ENCODE assay signal across 24 mouse cellular contexts in genomic region chr8:71745322-71745721, GRCm38 (mm10). TPM values are rescaled to one million over a fixed set of nuclear protein-coding genes. Genes with fewer than 3 reads are reported as not detected.
DNase-seq lines count a peak whose midpoint lies in the region; ATAC-seq and TF ChIP-seq lines count a peak whose summit lies in the region.
"Had no signal": no experiment of that assay in that cellular context is flagged by ENCODE, and none has a peak within 500 bp of the region (broad histone marks: within the 10 kb centered on the region; RNA-seq: fewer than 3 reads in every experiment).

No protein-coding gene starts in this region.

- H3K4me3 ChIP-seq in limb, embryonic 11.5 days (ENCODE audit: low read depth, low read length) = no peak overlapping the region
- H3K4me3 ChIP-seq in limb, embryonic 10.5 days = no peak overlapping the region
- no peak overlapping the region for H3K4me3 ChIP-seq in CH12.LX (replicated peaks in 1 of 3; ENCODE audit: low read depth in 2 of 3, low read length in 2 of 3, poor library complexity in 1 of 3)
- peak overlapping the region; percentile 65 for H3K4me3 ChIP-seq in E14TG2a.4 (replicated peaks; ENCODE audit: low read length)
- H3K4me3 ChIP-seq: embryonic facial prominence, embryonic 13.5 days; erythroblast, embryonic 14.5 days; hindbrain, embryonic 12.5 days; hindbrain, embryonic 15.5 days had no signal

- no peak overlapping the region for H3K27ac ChIP-seq in limb, embryonic 11.5 days (replicated peaks; ENCODE audit: low read depth, low read length)
- no peak overlapping the region for H3K27ac ChIP-seq in limb, embryonic 10.5 days
- no peak overlapping the region for H3K27ac ChIP-seq in CH12.LX (ENCODE audit: insufficient read depth, low read depth)
- H3K27ac ChIP-seq: embryonic facial prominence, embryonic 13.5 days; hindbrain, embryonic 12.5 days; hindbrain, embryonic 15.5 days had no signal

- TF ChIP-seq POLR2A in CH12.LX (IDR thresholded peaks at IDR 0.05; ENCODE audit: low read depth, low read length) = no peak

- H3K27me3 ChIP-seq in limb, embryonic 11.5 days (ENCODE audit: control insufficient read depth, insufficient read depth, low read length) = peaks cover 4% of the 10 kb centered on the region; the same call in 1 of the 2 replicates
- peaks cover 16% of the 10 kb centered on the region; the same call in 1 of the 2 replicates for H3K27me3 ChIP-seq in limb, embryonic 10.5 days (ENCODE audit: low read depth, poor library complexity, severe bottlenecking)
- H3K27me3 ChIP-seq in CH12.LX (replicated peaks) (no peaks in the 10 kb centered on the region), E14TG2a.4 (ENCODE audit: insufficient read depth, low read length) (no peaks in the 10 kb centered on the region)
- H3K27me3 ChIP-seq: hindbrain, embryonic 15.5 days had no signal

- DNase-seq in limb, embryonic 11.5 days (ENCODE audit: low spot score) = peak; percentile 4
- no peak for DNase-seq in limb, embryonic 10.5 days (ENCODE audit: low spot score)
- DNase-seq in CH12.LX (ENCODE audit: extremely low read depth) (no peak), R1 (ENCODE audit: low read depth, low spot score) (peak; percentile 54)
- no peak for DNase-seq in embryo, embryonic 10 days (ENCODE audit: low spot score)
- DNase-seq: adrenal gland, postnatal 10 days; adrenal gland, postnatal 36 days; cerebellum, adult 18-20 months; cerebellum, adult 9-10 months; cerebellum, postnatal 14 days; gastrocnemius, postnatal 10 days; gastrocnemius, postnatal 36 days had no signal

- in situ Hi-C loops in CH12.LX (cut with MboI; ENCODE audit: low pct_ligation_motif_present, low pct_unique_long_range_greater_than_20kb, low sequenced_read_pairs) = no loop called here

- no peaks in the 10 kb centered on the region; the same call in 1 of the 2 replicates for H3K9me3 ChIP-seq in limb, embryonic 11.5 days (ENCODE audit: control insufficient read depth, low read length)
- no peaks in the 10 kb centered on the region for H3K9me3 ChIP-seq in limb, embryonic 10.5 days (replicated peaks)
- H3K9me3 ChIP-seq in CH12.LX (replicated peaks; ENCODE audit: low read length) = peaks cover 2% of the 10 kb centered on the region
- peaks cover 2% of the 10 kb centered on the region for H3K9me3 ChIP-seq in E14TG2a.4 (ENCODE audit: low read length)
- H3K9me3 ChIP-seq: hindbrain, embryonic 12.5 days; hindbrain, embryonic 15.5 days had no signal

- no peaks in the 10 kb centered on the region for H3K36me3 ChIP-seq in limb, embryonic 11.5 days (ENCODE audit: control insufficient read depth, insufficient read depth, low read length)
- no peaks in the 10 kb centered on the region for H3K36me3 ChIP-seq in limb, embryonic 10.5 days
- H3K36me3 ChIP-seq in CH12.LX (replicated peaks in 1 of 2; ENCODE audit: control insufficient read depth in 1 of 2, insufficient read depth in 1 of 2, low read length in 1 of 2) = no peaks in the 10 kb centered on the region
- H3K36me3 ChIP-seq in E14TG2a.4 (ENCODE audit: insufficient read depth, low read length) = peaks cover 13% of the 10 kb centered on the region
- H3K36me3 ChIP-seq: embryonic facial prominence, embryonic 13.5 days; hindbrain, embryonic 12.5 days; hindbrain, embryonic 15.5 days had no signal

- dilution Hi-C loops in CH12.LX (cut with MboI; ENCODE audit: extremely low pct_ligation_motif_present, extremely low pct_unique_long_range_greater_than_20kb, low sequenced_read_pairs) = no loop called here

- WGBS in limb, embryonic 11.5 days = 87% methylated on average over 1 of the region's 1 CpGs
- 92% methylated on average over 1 of the region's 1 CpGs for WGBS in limb, embryonic 10.5 days

- H3K9ac ChIP-seq in limb, embryonic 11.5 days (ENCODE audit: low read length) = no peak overlapping the region
- no peak overlapping the region for H3K9ac ChIP-seq in CH12.LX (ENCODE audit: insufficient read depth, low read depth)
- H3K9ac ChIP-seq: embryonic facial prominence, embryonic 13.5 days; hindbrain, embryonic 12.5 days; hindbrain, embryonic 15.5 days had no signal

- H3K4me1 ChIP-seq in limb, embryonic 11.5 days (ENCODE audit: control insufficient read depth, insufficient read depth, low read length) = no peaks in the 10 kb centered on the region
- peaks cover 8% of the 10 kb centered on the region for H3K4me1 ChIP-seq in limb, embryonic 10.5 days
- H3K4me1 ChIP-seq in CH12.LX (ENCODE audit: control insufficient read depth in 1 of 2, insufficient read depth in 2 of 2) = peaks cover 12 to 25% of the 10 kb centered on the region in 2 experiments; a peak in 3 of 4 replicates
- H3K4me1 ChIP-seq in E14TG2a.4 (replicated peaks; ENCODE audit: low read depth, low read length) = peaks cover 55% of the 10 kb centered on the region

- H3K79me2 ChIP-seq in CH12.LX (replicated peaks; ENCODE audit: control insufficient read depth, extremely low read depth, insufficient read depth, poor library complexity, severe bottlenecking) = no peaks in the 10 kb centered on the region

- TF ChIP-seq EP300 in CH12.LX (IDR thresholded peaks at IDR 0.05; ENCODE audit: low read length) = no peak

- no peak overlapping the region for H3K4me2 ChIP-seq in limb, embryonic 11.5 days (ENCODE audit: low read depth, severe bottlenecking)
- no peak overlapping the region for H3K4me2 ChIP-seq in CH12.LX (ENCODE audit: insufficient read depth, low read depth, poor library complexity, severe bottlenecking)
- H3K4me2 ChIP-seq: embryonic facial prominence, embryonic 13.5 days; heart, embryonic 11.5 days; hindbrain, embryonic 12.5 days; hindbrain, embryonic 15.5 days had no signal

- TF ChIP-seq CTCF in CH12.LX (conservative IDR thresholded peaks at IDR 0.05 in 1 of 2, IDR thresholded peaks at IDR 0.05 in 1 of 2; ENCODE audit: low read depth in 2 of 2, low read length in 2 of 2) (no peak), E14TG2a.4 (conservative IDR thresholded peaks at IDR 0.05; ENCODE audit: low read length) (no peak)

- ATAC-seq in limb, embryonic 11.5 days (ENCODE audit: insufficient number of reproducible peaks, low FRiP score, low TSS enrichment, low read depth) = no peak
- ATAC-seq: CD4-positive, CD25-positive, alpha-beta regulatory T cell, adult 4 months; forebrain, embryonic 16.5 days; intestine, postnatal 0 days had no signal

- TF ChIP-seq RAD21 in CH12.LX (IDR thresholded peaks at IDR 0.05; ENCODE audit: low read depth, low read length) = no peak

TF ChIP-seq in CH12.LX, 34 proteins besides CTCF, POLR2A, EP300 and RAD21:
- TF ChIP-seq MAFK (IDR thresholded peaks at IDR 0.05; ENCODE audit: insufficient replicate concordance, low read length) (peak; percentile 40; the same call in 1 of the 2 replicates), ELF1 (IDR thresholded peaks at IDR 0.05; ENCODE audit: low read depth, low read length) (no peak)

RNA-seq across cellular contexts. Expression of gene Fcho1, which starts 19.8 kb away (rescaled TPM):
- 2.7 and 3.4 TPM in 2 replicates for polyA plus RNA-seq in limb, embryonic 11.5 days (2014; fragmentation: Nextera tagmentation; extraction: Ambion mirVana)
- 2.2 and 4.3 TPM in 2 replicates for polyA plus RNA-seq in limb, embryonic 10.5 days (2016; fragmentation: Nextera tagmentation; extraction: Ambion mirVana)
- 95.5 and 99.8 TPM in 2 replicates for total RNA-seq in CH12.LX (2012; rRNA removed)
- 39.3 and 40.2 TPM in 2 replicates for total RNA-seq in CH12.LX (2014; rRNA removed)
- 77.5 and 82.0 TPM in 2 replicates for polyA plus RNA-seq in CH12.LX (2012; ENCODE audit: insufficient read length, low read depth)
- total RNA-seq: gastrocnemius, adult 18-20 months had no signal
- polyA plus RNA-seq: C2C12 had no signal

RNA-seq across cellular contexts. Expression of gene B3gnt3, which starts 43.7 kb away (rescaled TPM):
- polyA plus RNA-seq in limb, embryonic 11.5 days (2014; fragmentation: Nextera tagmentation; extraction: Ambion mirVana) = 0.35 and 0.61 TPM in 2 replicates
- polyA plus RNA-seq in limb, embryonic 10.5 days (2016; fragmentation: Nextera tagmentation; extraction: Ambion mirVana) = 0.67 and 1.2 TPM in 2 replicates
- total RNA-seq in CH12.LX (2012; rRNA removed) = 0.63 and 0.98 TPM in 2 replicates
- 0.09 TPM in 1 of 2 replicates, not detected in the other for total RNA-seq in CH12.LX (2014; rRNA removed)
- polyA plus RNA-seq in CH12.LX (2012; ENCODE audit: insufficient read length, low read depth) = 0.24 and 0.26 TPM in 2 replicates
- total RNA-seq: granulocyte monocyte progenitor cell, adult 5-6 weeks had no signal

RNA-seq across cellular contexts. Expression of gene Insl3, which starts 56.3 kb away (rescaled TPM):
- polyA plus RNA-seq in limb, embryonic 11.5 days (2014; fragmentation: Nextera tagmentation; extraction: Ambion mirVana) = not detected in 2 replicates
- 0.53 and 0.76 TPM in 2 replicates for polyA plus RNA-seq in limb, embryonic 10.5 days (2016; fragmentation: Nextera tagmentation; extraction: Ambion mirVana)
- 8.7 and 9.8 TPM in 2 replicates for total RNA-seq in CH12.LX (2012; rRNA removed)
- total RNA-seq in CH12.LX (2014; rRNA removed) = 1.9 and 3.0 TPM in 2 replicates
- 14.4 and 21.4 TPM in 2 replicates for polyA plus RNA-seq in CH12.LX (2012; ENCODE audit: insufficient read length, low read depth)
- polyA plus RNA-seq: forebrain, embryonic 16.5 days; hindbrain, embryonic 12.5 days had no signal

Comparison
In these comparisons a context has a peak if more than half of its experiments do, and no peak if none do; other contexts are left out.
1. DNase-seq: peak in limb, embryonic 11.5 days (single experiment) and R1 (single experiment); none in limb, embryonic 10.5 days (single experiment), CH12.LX (single experiment) and embryo, embryonic 10 days (single experiment).
2. RNA of gene Fcho1, which starts 19.8 kb away (polyA plus RNA-seq): 77.5 to 82.0 TPM in CH12.LX; 2.2 to 4.3 TPM in limb, embryonic 10.5 days and 2.7 to 3.4 TPM in limb, embryonic 11.5 days; every median in the first group is over 10 times any median in the second.